Mouse (Mus musculus): Measurements from ENCODE around the gene Tcf15.

GRCm38 (mm10) chr2:152143279-152144157 is at the start of gene Tcf15:
- TF ChIP-seq ZNF384 (IDR thresholded peaks at IDR 0.05; ENCODE audit: low read depth, low read length): no peak
- no peak for TF ChIP-seq MAFK (IDR thresholded peaks at IDR 0.05; ENCODE audit: insufficient read depth, low read depth, low read length)
- TF ChIP-seq CHD2 (IDR thresholded peaks at IDR 0.05; ENCODE audit: low read depth, low read length): no peak

All from ES-E14 (cell line).